Mouse (Mus musculus) hindbrain, embryonic 11.5 days (tissue): ENCODE results near the gene Xab2. TPM values are rescaled to one million over a fixed set of nuclear protein-coding genes. Genes with fewer than 3 reads are reported as not detected.

Experiments used
- ATAC-seq: fragments of 200-750 bp; cut with Nextera tagmentation; 2 replicates; pipeline ENCODE4 v1.8.0; 2017; ENCODE audit warnings: mild to moderate bottlenecking, moderate TSS enrichment, moderate library complexity; ENCODE audit not compliant: low FRiP score
- DNase-seq: peaks from one replicate; pipeline ENCODE4 v3.0.0-alpha.2; 2015; ENCODE audit warnings: low spot score
- H3K27ac ChIP-seq: fragments of 300-500 bp; sonication (generic); 2 replicates; pipeline ENCODE4 v1.5.1; 2014; ENCODE audit warnings: mild to moderate bottlenecking, low read depth, low read length
- H3K27me3 ChIP-seq: fragments of 300-500 bp; sonication (generic); 2 replicates; pipeline ENCODE4 v1.6.1; 2014; ENCODE audit warnings: mild to moderate bottlenecking, low read length, moderate library complexity, mixed read lengths; ENCODE audit not compliant: control insufficient read depth, insufficient read depth
- H3K36me3 ChIP-seq: fragments of 300-500 bp; sonication (generic); 2 replicates; pipeline ENCODE4 v1.6.1; 2014; ENCODE audit warnings: mild to moderate bottlenecking, low read length, moderate library complexity, mixed read lengths; ENCODE audit not compliant: control insufficient read depth, insufficient read depth
- H3K4me1 ChIP-seq: fragments of 300-500 bp; sonication (generic); replicated peaks from 2 replicates; pipeline ENCODE4 v1.6.1; 2014; ENCODE audit warnings: low read length, mixed read lengths; ENCODE audit not compliant: control insufficient read depth, insufficient read depth
- H3K4me2 ChIP-seq: fragments of 300-500 bp; sonication (generic); replicated peaks from 2 replicates; pipeline ENCODE4 v1.6.1; 2014; ENCODE audit warnings: mild to moderate bottlenecking, low read depth, low read length
- H3K4me3 ChIP-seq: fragments of 300-500 bp; sonication (generic); 2 replicates; pipeline ENCODE4 v1.5.1; 2014; ENCODE audit warnings: low read depth, low read length
- H3K9ac ChIP-seq: fragments of 300-500 bp; sonication (generic); 2 replicates; pipeline ENCODE4 v1.6.1; 2014; ENCODE audit warnings: low read depth, low read length
- H3K9me3 ChIP-seq: fragments of 300-500 bp; sonication (generic); 2 replicates; pipeline ENCODE4 v1.6.1; 2016; ENCODE audit warnings: low read length; ENCODE audit not compliant: control insufficient read depth
- WGBS: fragments of 180-500 bp; shearing (Covaris S2); extraction: QIAGEN DNeasy Blood & Tissue Kit; methylation state at CpG from one replicate; pipeline ENCODE4 v1.1.7; 2014; 5-methylcytosine and 5-hydroxymethylcytosine counted together
- polyA plus RNA-seq: library from polyadenylated mRNA; unstranded; fragments of >200 nt; fragmentation: Nextera tagmentation; extraction: Ambion mirVana; gene quantifications from 2 replicates; pipeline ENCODE4 v1.2.1, GENCODE M21; 2014

The Xab2 gene
- polyA plus RNA-seq, 1 experiment from 2014 or later, result 47.5 TPM

DNA sequence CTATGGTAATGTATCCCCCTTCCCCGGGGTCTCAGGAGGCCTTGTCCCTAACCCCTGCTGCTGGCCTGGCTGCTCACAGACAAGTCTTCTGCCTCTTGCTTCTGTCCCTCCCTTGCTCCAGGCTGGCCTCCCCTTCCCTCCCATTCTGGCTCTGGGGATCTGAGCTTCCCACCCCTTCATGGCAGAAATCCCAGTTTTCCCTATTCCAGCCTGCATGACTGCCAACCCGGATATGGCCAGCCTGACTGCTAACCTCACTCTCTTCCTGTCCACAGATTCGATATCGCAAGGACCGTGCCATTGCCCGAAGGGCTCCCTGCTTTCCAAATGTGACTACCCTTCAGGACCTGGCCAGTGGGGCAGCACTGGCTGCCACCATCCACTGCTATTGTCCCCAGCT, 20.7 kb downstream of the Xab2 start:
- no peaks in the 10 kb centered on the region for H3K9me3 ChIP-seq
- no peaks in the 10 kb centered on the region for H3K4me1 ChIP-seq
- H3K36me3 ChIP-seq, result 0 out of 2 replicates have a peak, but pooled peaks cover 3% of the 10 kb centered on the region
- no peak for DNase-seq
- no peak overlapping the region for H3K9ac ChIP-seq
- no peak overlapping the region for H3K4me3 ChIP-seq
- no peak overlapping the region for H3K4me2 ChIP-seq
- WGBS, result 87% methylated on average over 6 of the region's 6 CpGs
- no peak for ATAC-seq
- no peak overlapping the region for H3K27ac ChIP-seq
- H3K27me3 ChIP-seq, result no peaks in the 10 kb centered on the region

GRCm38 (mm10) chr8:3599219-3599618, 21.9 kb downstream of the Xab2 start:
- Histone ChIP-seq H3K4me3 (no peak overlapping the region), H3K36me3 (0 out of 2 replicates have a peak, but pooled peaks cover 3% of the 10 kb centered on the region), H3K4me2 (no peak overlapping the region), H3K9me3 (no peaks in the 10 kb centered on the region), H3K9ac (no peak overlapping the region), H3K4me1 (no peaks in the 10 kb centered on the region), H3K27me3 (no peaks in the 10 kb centered on the region), H3K27ac (no peak overlapping the region)
- 82% methylated on average over 1 of the region's 1 CpGs for WGBS
- DNase-seq (no peak), ATAC-seq (no peak)

GRCm38 (mm10) chr8:3598054-3598453, 23.1 kb downstream of the Xab2 start:
- Histone ChIP-seq H3K9ac (no peak overlapping the region), H3K9me3 (no peaks in the 10 kb centered on the region), H3K27ac (no peak overlapping the region), H3K4me2 (no peak overlapping the region), H3K4me3 (no peak overlapping the region), H3K36me3 (no peaks in the 10 kb centered on the region), H3K27me3 (no peaks in the 10 kb centered on the region), H3K4me1 (no peaks in the 10 kb centered on the region)
- ATAC-seq (no peak), DNase-seq (no peak)
- 76% methylated on average over 3 of the region's 3 CpGs for WGBS

DNA sequence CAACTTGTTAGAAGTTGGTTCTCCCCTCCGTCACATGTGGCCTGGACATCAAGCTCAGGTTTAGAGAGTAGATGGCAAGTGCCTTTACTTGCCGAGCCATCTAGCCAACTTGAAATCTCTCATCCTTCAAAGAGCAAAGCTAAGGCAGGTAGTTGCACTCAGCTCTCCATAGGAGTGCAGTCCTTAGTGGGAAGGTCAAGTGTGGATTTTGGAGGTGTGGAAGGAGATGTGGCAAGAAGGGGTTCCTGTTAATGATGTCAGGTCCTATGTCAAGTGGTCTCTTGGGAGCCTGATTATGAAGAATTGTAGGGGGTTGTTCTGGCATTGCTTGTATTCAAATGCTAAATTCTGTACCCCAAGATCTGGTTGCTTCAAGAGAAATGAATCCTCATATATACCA, 26.6 kb downstream of the Xab2 start:
- H3K4me3 ChIP-seq, result no peak overlapping the region
- no peaks in the 10 kb centered on the region for H3K4me1 ChIP-seq
- H3K9ac ChIP-seq, result no peak overlapping the region
- ATAC-seq (no peak), DNase-seq (no peak)
- H3K27me3 ChIP-seq, result no peaks in the 10 kb centered on the region
- no peak overlapping the region for H3K4me2 ChIP-seq
- no peaks in the 10 kb centered on the region for H3K9me3 ChIP-seq
- no peaks in the 10 kb centered on the region for H3K36me3 ChIP-seq
- 88% methylated on average over 2 of the region's 2 CpGs for WGBS
- no peak overlapping the region for H3K27ac ChIP-seq

- H3K4me1 ChIP-seq, result no peaks in the 10 kb centered on the region
- H3K27me3 ChIP-seq, result no peaks in the 10 kb centered on the region
- ATAC-seq (no peak), DNase-seq (no peak)
- H3K4me2 ChIP-seq, result no peak overlapping the region
- no peak overlapping the region for H3K27ac ChIP-seq
- H3K36me3 ChIP-seq, result no peaks in the 10 kb centered on the region
- H3K9me3 ChIP-seq, result no peaks in the 10 kb centered on the region
- H3K4me3 ChIP-seq, result no peak overlapping the region
- WGBS, result 78% methylated on average over 3 of the region's 3 CpGs
- H3K9ac ChIP-seq, result no peak overlapping the region
Measured at GRCm38 (mm10) chr8:3593470-3593869, 27.6 kb downstream of the Xab2 start.

DNA sequence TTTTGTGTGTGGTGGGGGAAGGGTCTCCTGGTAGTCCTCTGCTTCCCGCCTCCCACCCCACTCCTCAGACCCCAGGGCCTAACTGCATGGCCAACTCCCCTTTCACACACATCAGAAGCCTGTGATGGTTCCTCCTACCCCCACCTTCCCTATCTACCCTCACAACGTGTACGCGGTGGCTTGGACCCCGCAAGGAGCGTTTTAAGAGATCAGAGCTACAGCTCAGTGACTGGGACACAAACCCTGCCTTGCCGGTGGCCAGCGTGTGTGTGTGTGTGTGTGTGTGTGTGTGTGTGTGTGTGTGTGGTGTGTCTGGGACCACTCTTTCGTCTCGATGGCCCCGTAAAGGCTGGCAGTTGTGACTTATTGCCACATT, 32.9 kb downstream of the Xab2 start:
- H3K4me2 ChIP-seq, result peak overlapping the region; percentile 88
- H3K4me3 ChIP-seq, result peak overlapping the region; percentile 85
- H3K9me3 ChIP-seq, result no peaks in the 10 kb centered on the region
- H3K36me3 ChIP-seq, result no peaks in the 10 kb centered on the region
- peak overlapping the region; percentile 88 for H3K9ac ChIP-seq
- WGBS, result 6% methylated on average over 10 of the region's 11 CpGs
- no peaks in the 10 kb centered on the region for H3K27me3 ChIP-seq
- H3K27ac ChIP-seq, result peak overlapping the region; percentile 65; the same call in 1 of the 2 replicates
- H3K4me1 ChIP-seq, result no peaks in the 10 kb centered on the region
- ATAC-seq (peak; percentile 73), DNase-seq (peak; percentile 56)

DNA sequence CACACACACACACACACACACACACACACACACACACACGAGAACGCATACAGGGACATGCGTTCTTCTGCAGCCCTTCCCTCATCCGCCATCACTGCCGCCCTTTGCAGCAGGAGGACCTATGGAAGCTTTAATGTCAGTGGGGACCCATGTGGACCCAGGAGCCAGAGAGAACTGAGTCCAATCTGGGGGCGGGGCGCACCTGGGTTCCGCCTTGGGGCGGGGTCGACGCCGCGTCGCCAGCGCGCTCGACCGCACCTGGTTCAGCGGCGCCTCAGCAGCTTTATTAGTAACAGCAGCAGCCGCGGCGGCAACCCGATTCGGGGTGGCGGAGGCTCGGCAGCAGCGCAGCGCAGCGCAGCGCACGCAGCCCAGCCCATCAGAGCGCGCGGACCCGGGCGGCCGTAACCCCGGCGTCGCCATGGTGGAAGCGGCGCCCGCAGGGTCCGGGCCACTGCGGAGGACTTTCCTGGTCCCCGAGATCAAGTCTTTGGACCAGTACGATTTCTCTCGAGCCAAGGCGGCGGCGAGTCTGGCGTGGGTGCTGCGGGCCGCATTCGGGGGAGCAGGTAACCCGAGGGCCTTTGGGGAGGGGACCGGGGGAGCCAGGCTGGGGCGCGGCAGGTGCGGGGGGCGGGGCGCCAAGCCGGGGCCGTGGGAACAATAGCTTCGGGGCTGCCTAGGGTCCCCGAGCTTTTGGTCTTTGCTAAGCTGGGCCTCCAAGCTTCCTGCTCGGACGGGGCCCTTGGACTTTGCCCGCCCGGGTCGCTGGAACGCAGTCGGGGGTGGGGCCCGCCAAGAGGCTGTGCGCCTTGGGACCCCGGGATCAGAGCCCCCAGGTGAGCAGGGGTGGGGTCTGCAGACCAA, 33.5 kb downstream of the Xab2 start:
- H3K27ac ChIP-seq, result peak overlapping the region; percentile 65
- no peaks in the 10 kb centered on the region for H3K9me3 ChIP-seq

DNA sequence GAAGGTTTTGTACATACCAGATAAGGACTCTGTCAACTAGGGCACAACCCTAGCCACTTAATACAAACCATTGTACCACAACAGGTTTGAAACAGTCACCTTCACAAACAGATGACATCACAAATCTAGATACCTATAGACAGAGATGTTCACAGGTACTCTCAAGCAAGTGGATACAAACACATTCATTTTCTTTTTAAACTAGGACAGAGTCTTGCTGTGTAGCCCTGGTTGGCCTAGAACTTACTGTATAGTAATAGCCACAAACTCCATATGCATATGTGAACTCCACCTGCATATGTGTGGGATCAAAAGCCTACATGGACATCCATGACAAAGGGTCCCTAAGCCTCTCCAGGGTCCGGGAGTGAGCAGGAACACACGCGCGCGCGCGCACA, 34.1 kb downstream of the Xab2 start, which contains the start of gene Camsap3:
Gene Camsap3 (plus strand): TSS at position 301 of the 398 bp plus-strand sequence.
- H3K27ac ChIP-seq, result peak within 1 kb of the TSS; percentile 65
- H3K27me3 ChIP-seq, result no peaks in the 10 kb centered on the region
- DNase-seq, result no peak
- no peaks in the 10 kb centered on the region for H3K4me1 ChIP-seq
- peak within 1 kb of the TSS; percentile 88 for H3K4me2 ChIP-seq
- 8% methylated on average over 5 of the region's 7 CpGs for WGBS
- H3K36me3 ChIP-seq, result no peaks in the 10 kb centered on the region
- peak within 1 kb of the TSS; percentile 88 for H3K9ac ChIP-seq
- no peaks in the 10 kb centered on the region for H3K9me3 ChIP-seq
- H3K4me3 ChIP-seq, result peak within 1 kb of the TSS; percentile 85
- ATAC-seq, result no peak

More for the DNA sequence above, 33.5 kb downstream of the Xab2 start:
- WGBS, result under 1% methylated on average over 57 of the region's 77 CpGs
- no peaks in the 10 kb centered on the region for H3K36me3 ChIP-seq
- H3K27me3 ChIP-seq, result no peaks in the 10 kb centered on the region
- peak overlapping the region; percentile 85 for H3K4me3 ChIP-seq
- peak; percentile 75 for ATAC-seq
- peak overlapping the region; percentile 88 for H3K9ac ChIP-seq
- H3K4me1 ChIP-seq, result no peaks in the 10 kb centered on the region
- H3K4me2 ChIP-seq, result peak overlapping the region; percentile 88
- DNase-seq, result peak; percentile 73

DNA sequence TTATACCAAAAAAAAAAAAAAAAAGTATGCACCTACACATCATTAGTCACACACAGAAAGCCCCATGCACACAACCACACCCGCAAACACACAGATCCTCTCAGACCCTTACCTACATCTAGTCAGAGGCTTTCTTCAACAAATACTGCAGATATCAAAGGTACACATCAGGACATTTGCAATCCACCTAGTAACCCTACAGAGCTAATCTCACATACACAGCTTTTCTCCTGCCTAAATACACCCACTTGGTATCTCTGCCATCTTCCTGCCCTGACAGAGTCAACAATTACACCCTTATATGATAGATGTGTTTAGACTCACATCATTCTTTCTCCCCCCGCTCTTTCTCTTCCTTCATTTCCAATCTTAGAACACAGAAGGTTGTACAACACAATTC, 34.7 kb downstream of the Xab2 start:
- ATAC-seq, result no peak
- Histone ChIP-seq H3K4me1 (no peaks in the 10 kb centered on the region), H3K27ac (no peak overlapping the region), H3K4me3 (no peak overlapping the region), H3K4me2 (no peak overlapping the region), H3K27me3 (no peaks in the 10 kb centered on the region), H3K9me3 (no peaks in the 10 kb centered on the region), H3K9ac (no peak overlapping the region), H3K36me3 (no peaks in the 10 kb centered on the region)
- WGBS, result 93% methylated on average over 2 of the region's 2 CpGs
- no peak for DNase-seq
